Comparison of ENCODE assay signal across 8 mouse cellular contexts in genomic region chr3:142475913-142476312, GRCm38 (mm10). TPM values are rescaled to one million over a fixed set of nuclear protein-coding genes. Genes with fewer than 3 reads are reported as not detected.
DNase-seq lines count a peak whose midpoint lies in the region; TF ChIP-seq lines count a peak whose summit lies in the region.

No protein-coding gene starts in this region.

- H3K9ac ChIP-seq in heart, adult 2 months (ENCODE audit: low read depth, low read length) = no peak overlapping the region
- H3K9ac ChIP-seq in ES-E14 (ENCODE audit: insufficient read depth, low read depth, low read length, poor library complexity, severe bottlenecking) = no peak overlapping the region

- peak; percentile 89 for TF ChIP-seq CTCF in heart, adult 2 months (IDR thresholded peaks at IDR 0.05)
- 0 out of 2 replicates have a peak, but pooled peaks have one; percentile 11 for TF ChIP-seq CTCF in testis, adult 2 months (IDR thresholded peaks at IDR 0.05; ENCODE audit: control insufficient read depth, insufficient read depth, insufficient replicate concordance, low read depth, low read length)

- intact Hi-C loops in heart, adult 2 months (cut with DNase I) = loop anchor here (1.0 to 10.0 kb wide), 4 partner anchors 194 to 614 kb away; no protein-coding TSS in a partner anchor
- intact Hi-C loops in heart, postnatal 25 days (cut with DNase I) = loop anchor here (2.0 to 10.0 kb wide), 4 partner anchors 181 to 591 kb away; no protein-coding TSS in a partner anchor

- H3K4me1 ChIP-seq in heart, adult 2 months (ENCODE audit: control insufficient read depth, insufficient read depth, low read length) = peaks cover 1% of the 10 kb centered on the region; the same call in 1 of the 2 replicates
- no peaks in the 10 kb centered on the region for H3K4me1 ChIP-seq in ES-E14 (ENCODE audit: control insufficient read depth in 2 of 2, insufficient read depth in 2 of 2, low read length in 2 of 2, poor library complexity in 1 of 2)
- peaks cover 13% of the 10 kb centered on the region for H3K4me1 ChIP-seq in megakaryocyte, embryonic 14.5 days
- no peaks in the 10 kb centered on the region for H3K4me1 ChIP-seq in testis, adult 2 months (ENCODE audit: control insufficient read depth, insufficient read depth, low read length)

- TF ChIP-seq EP300 in heart, adult 2 months (IDR thresholded peaks at IDR 0.05; ENCODE audit: insufficient read depth, low read depth, low read length) = no peak

- H3K4me3 ChIP-seq in heart, adult 2 months = no peak overlapping the region
- no peak overlapping the region for H3K4me3 ChIP-seq in ES-E14 (ENCODE audit: insufficient read depth in 1 of 2, low read depth in 1 of 2, low read length in 2 of 2, poor library complexity in 1 of 2, severe bottlenecking in 1 of 2)
- H3K4me3 ChIP-seq in megakaryocyte, embryonic 14.5 days (replicated peaks) = peak overlapping the region; percentile 53
- no peak overlapping the region for H3K4me3 ChIP-seq in testis, adult 2 months (ENCODE audit: control insufficient read depth, low read depth, low read length)

- H3K27ac ChIP-seq in heart, adult 2 months = no peak overlapping the region
- H3K27ac ChIP-seq in ES-E14 (ENCODE audit: insufficient read depth, low read depth, low read length, poor library complexity, severe bottlenecking) = no peak overlapping the region
- H3K27ac ChIP-seq in testis, adult 2 months (ENCODE audit: control insufficient read depth, insufficient read depth, low read depth, low read length) = no peak overlapping the region

- DNase-seq in heart, adult 2 months = peak in 1 of 2 experiments; percentile 69
- DNase-seq in heart, postnatal 25 days (ENCODE audit: low spot score) = no peak
- peak; percentile 41 for DNase-seq in ES-E14 (ENCODE audit: low read depth, low spot score)
- peak; percentile 76 to 83 for DNase-seq in cerebellum, postnatal 10 days
- DNase-seq in heart, adult 8-10 months (ENCODE audit: low spot score) = peak; percentile 41
- DNase-seq in layer of hippocampus, adult 9-10 months (ENCODE audit: low spot score) = peak; percentile 55

- WGBS in heart, adult 2 months = 17% methylated on average over 4 of the region's 4 CpGs

- no peaks in the 10 kb centered on the region for H3K9me3 ChIP-seq in ES-E14 (ENCODE audit: control insufficient read depth, insufficient read depth, low read depth, low read length)
- H3K9me3 ChIP-seq in megakaryocyte, embryonic 14.5 days = no peaks in the 10 kb centered on the region

- H3K79me2 ChIP-seq in heart, adult 2 months (replicated peaks; ENCODE audit: control insufficient read depth, insufficient read depth, low read length) = no peaks in the 10 kb centered on the region

- no peaks in the 10 kb centered on the region for H3K36me3 ChIP-seq in heart, adult 2 months (ENCODE audit: control insufficient read depth, insufficient read depth, low read length)
- H3K36me3 ChIP-seq in ES-E14 (ENCODE audit: control insufficient read depth, insufficient read depth, low read length, poor library complexity, severe bottlenecking) = no peaks in the 10 kb centered on the region
- H3K36me3 ChIP-seq in megakaryocyte, embryonic 14.5 days (replicated peaks; ENCODE audit: low read length) = no peaks in the 10 kb centered on the region
- no peaks in the 10 kb centered on the region for H3K36me3 ChIP-seq in testis, adult 2 months (ENCODE audit: control insufficient read depth, insufficient read depth, low read length)

- in situ Hi-C loops in ES-E14 (cut with MboI; ENCODE audit: low sequenced_read_pairs in 2 of 2, unreplicated experiment in 2 of 2) = loop anchor here in 1 of 2 experiments (10.0 to 25.0 kb wide), 2 partner anchors 181 to 236 kb away; partner anchors contain the start of gene Kyat3

- H3K27me3 ChIP-seq in heart, adult 2 months (ENCODE audit: control insufficient read depth, insufficient read depth, low read length) = no peaks in the 10 kb centered on the region
- peaks cover 10% of the 10 kb centered on the region for H3K27me3 ChIP-seq in megakaryocyte, embryonic 14.5 days (replicated peaks)
- H3K27me3 ChIP-seq in testis, adult 2 months (ENCODE audit: control insufficient read depth, insufficient read depth, low read length) = no peaks in the 10 kb centered on the region

- TF ChIP-seq POLR2A in heart, adult 2 months (IDR thresholded peaks at IDR 0.05; ENCODE audit: insufficient read depth, low read depth, low read length) = no peak
- TF ChIP-seq POLR2A in testis, adult 2 months (IDR thresholded peaks at IDR 0.05; ENCODE audit: control insufficient read depth, low read depth, low read length) = no peak

TF ChIP-seq in ES-E14, 5 proteins besides CTCF, POLR2A, EP300 and RAD21:
- TF ChIP-seq CHD2 (IDR thresholded peaks at IDR 0.05; ENCODE audit: low read depth, low read length) (no peak), ZNF384 (IDR thresholded peaks at IDR 0.05; ENCODE audit: low read depth, low read length) (no peak), MAFK (IDR thresholded peaks at IDR 0.05; ENCODE audit: insufficient read depth, low read depth, low read length) (no peak), HCFC1 (IDR thresholded peaks at IDR 0.05; ENCODE audit: borderline replicate concordance, insufficient read depth, low read length) (no peak), ZC3H11A (IDR thresholded peaks at IDR 0.05; ENCODE audit: borderline replicate concordance, low read depth, low read length) (peak; percentile 89)

RNA-seq across cellular contexts. Expression of gene Gbp5, which starts 17.9 kb away (rescaled TPM):
- 10 to 100 TPM in 1 of 2 experiments, 1 to 10 TPM in 1; 6.0 to 10.9 TPM for total RNA-seq in heart, adult 2 months (2021)
- polyA plus RNA-seq in heart, adult 2 months (2012; rRNA removed) = 2.1 and 4.3 TPM in 2 replicates
- 1 to 10 TPM; 7.3 to 8.7 TPM for total RNA-seq in heart, postnatal 25 days (2021)
- not detected in 2 replicates for total RNA-seq in ES-E14 (2012; rRNA removed)
- 1 to 10 TPM; 6.6 to 8.4 (median 7.6) TPM for total RNA-seq in heart, adult 8-10 months (2022)
- polyA plus RNA-seq in megakaryocyte, embryonic 14.5 days (2012; ENCODE audit: insufficient read depth, low replicate concordance) = 0.45 TPM in 1 of 2 replicates, not detected in the other
- polyA plus RNA-seq in testis, adult 2 months (2012; rRNA removed) = 0.57 and 0.84 TPM in 2 replicates

RNA-seq across cellular contexts. Expression of gene Gbp7, which starts 54.2 kb away (rescaled TPM):
- 10 to 100 TPM in 1 of 2 experiments, 1 to 10 TPM in 1; 8.3 to 13.9 TPM for total RNA-seq in heart, adult 2 months (2021)
- polyA plus RNA-seq in heart, adult 2 months (2012; rRNA removed) = 2.8 and 4.5 TPM in 2 replicates
- 10 to 100 TPM in 1 of 2 experiments, 1 to 10 TPM in 1; 9.5 to 12.1 TPM for total RNA-seq in heart, postnatal 25 days (2021)
- total RNA-seq in ES-E14 (2012; rRNA removed) = 0.79 and 0.94 TPM in 2 replicates
- total RNA-seq in heart, adult 8-10 months (2022) = 1 to 10 TPM; 6.2 to 8.1 (median 7.3) TPM
- 0.82 TPM in 1 of 2 replicates, not detected in the other for polyA plus RNA-seq in megakaryocyte, embryonic 14.5 days (2012; ENCODE audit: insufficient read depth, low replicate concordance)
- 0.22 and 0.25 TPM in 2 replicates for polyA plus RNA-seq in testis, adult 2 months (2012; rRNA removed)
